Mouse (Mus musculus): ENCODE measurements at regions not wholly inside any gene's neighbourhood (a gene's known extent, or its start where the extent isn't known, plus 50 kb on each side); places are given as distances from the start of the nearest gene placed in this dataset.
A peak's percentile ranks its signal among the peaks of the same experiment; 100 is the strongest.

GRCm38 (mm10) chr15:36399355-36400012 lies 608.1 kb downstream of the Zfp706 start:
- no peaks in the 10 kb centered on the region for H3K9me3 ChIP-seq
- H3K27ac ChIP-seq: no peak overlapping the region
- ATAC-seq (replicated peaks): no peak
- WGBS: 50% methylated on average over 7 of the region's 7 CpGs
- H3K4me2 ChIP-seq: no peak overlapping the region
- no peaks in the 10 kb centered on the region for H3K27me3 ChIP-seq (replicated peaks)
- H3K4me3 ChIP-seq: no peak overlapping the region
- H3K9ac ChIP-seq: no peak overlapping the region; the same call in 1 of the 2 replicates
- peaks cover 14% of the 10 kb centered on the region for H3K4me1 ChIP-seq
- no peaks in the 10 kb centered on the region for H3K36me3 ChIP-seq (replicated peaks)

GRCm38 (mm10) chr15:36398099-36398982 lies 609.2 kb downstream of the Zfp706 start:
- Histone ChIP-seq H3K9ac (no peak overlapping the region), H3K4me1 (peaks cover 14% of the 10 kb centered on the region), H3K36me3 (replicated peaks) (no peaks in the 10 kb centered on the region), H3K27ac (peak overlapping the region; percentile 53; the same call in 1 of the 2 replicates), H3K9me3 (no peaks in the 10 kb centered on the region), H3K27me3 (replicated peaks) (no peaks in the 10 kb centered on the region), H3K4me3 (no peak overlapping the region), H3K4me2 (no peak overlapping the region)
- ATAC-seq (replicated peaks): peak; percentile 54
- WGBS: 60% methylated on average over 9 of the region's 9 CpGs

GRCm38 (mm10) chr15:36396791-36397190 lies 610.8 kb downstream of the Zfp706 start:
- no peak for ATAC-seq (replicated peaks)
- Histone ChIP-seq H3K36me3 (replicated peaks) (no peaks in the 10 kb centered on the region), H3K27me3 (replicated peaks) (no peaks in the 10 kb centered on the region), H3K9me3 (no peaks in the 10 kb centered on the region), H3K4me3 (no peak overlapping the region), H3K27ac (no peak overlapping the region), H3K4me2 (no peak overlapping the region), H3K9ac (no peak overlapping the region), H3K4me1 (peaks cover 14% of the 10 kb centered on the region)
- 93% methylated on average over 6 of the region's 6 CpGs for WGBS

DNA sequence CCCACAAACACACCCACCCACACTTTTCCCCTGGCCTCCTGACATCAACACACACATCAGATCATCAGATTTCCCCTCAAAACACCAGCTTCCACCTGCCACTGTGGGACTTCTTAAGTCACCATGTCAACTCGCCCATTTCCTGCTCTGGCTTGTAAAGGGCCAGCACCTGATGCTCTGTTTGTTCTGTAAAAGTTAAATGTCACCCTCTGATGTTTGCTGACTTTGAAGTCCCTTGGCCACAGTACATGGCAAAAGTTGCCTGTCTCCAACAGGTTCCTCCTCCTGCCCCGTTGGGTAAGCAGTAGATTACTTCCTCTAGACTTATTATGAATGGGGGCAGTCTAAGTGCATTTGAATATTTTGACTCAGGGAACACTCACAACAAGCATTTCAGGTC lies 611.3 kb downstream of the Zfp706 start:
- Histone ChIP-seq H3K4me3 (no peak overlapping the region), H3K9ac (no peak overlapping the region), H3K27ac (no peak overlapping the region), H3K4me2 (no peak overlapping the region), H3K9me3 (no peaks in the 10 kb centered on the region), H3K27me3 (replicated peaks) (no peaks in the 10 kb centered on the region), H3K4me1 (peaks cover 14% of the 10 kb centered on the region), H3K36me3 (replicated peaks) (no peaks in the 10 kb centered on the region)
- 81% methylated on average over 2 of the region's 2 CpGs for WGBS
- no peak for ATAC-seq (replicated peaks)

DNA sequence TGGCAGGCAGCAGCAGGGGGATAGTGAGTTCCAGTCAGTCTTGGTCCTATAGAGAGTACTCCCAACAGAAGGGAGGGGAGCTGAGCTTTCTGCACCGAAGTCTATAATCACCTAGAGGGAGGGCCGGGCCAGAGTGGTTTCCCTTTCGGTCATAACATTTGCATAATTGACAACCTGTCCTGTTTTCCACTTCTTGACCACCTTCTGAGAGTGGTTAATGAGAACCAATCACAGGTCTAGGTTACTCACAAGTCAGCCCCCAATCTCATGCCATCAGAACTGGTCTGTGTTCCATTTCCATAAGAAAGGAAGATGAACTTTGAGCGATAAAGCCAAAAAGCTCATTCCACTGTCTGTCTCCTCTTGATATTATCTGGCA lies 611.9 kb downstream of the Zfp706 start:
- no peak for ATAC-seq (replicated peaks)
- no peak overlapping the region for H3K9ac ChIP-seq
- no peaks in the 10 kb centered on the region for H3K27me3 ChIP-seq (replicated peaks)
- no peaks in the 10 kb centered on the region for H3K9me3 ChIP-seq
- 75% methylated on average over 4 of the region's 4 CpGs for WGBS
- H3K4me2 ChIP-seq: no peak overlapping the region
- peaks cover 14% of the 10 kb centered on the region for H3K4me1 ChIP-seq
- no peak overlapping the region for H3K4me3 ChIP-seq
- no peak overlapping the region for H3K27ac ChIP-seq
- H3K36me3 ChIP-seq (replicated peaks): no peaks in the 10 kb centered on the region

DNA sequence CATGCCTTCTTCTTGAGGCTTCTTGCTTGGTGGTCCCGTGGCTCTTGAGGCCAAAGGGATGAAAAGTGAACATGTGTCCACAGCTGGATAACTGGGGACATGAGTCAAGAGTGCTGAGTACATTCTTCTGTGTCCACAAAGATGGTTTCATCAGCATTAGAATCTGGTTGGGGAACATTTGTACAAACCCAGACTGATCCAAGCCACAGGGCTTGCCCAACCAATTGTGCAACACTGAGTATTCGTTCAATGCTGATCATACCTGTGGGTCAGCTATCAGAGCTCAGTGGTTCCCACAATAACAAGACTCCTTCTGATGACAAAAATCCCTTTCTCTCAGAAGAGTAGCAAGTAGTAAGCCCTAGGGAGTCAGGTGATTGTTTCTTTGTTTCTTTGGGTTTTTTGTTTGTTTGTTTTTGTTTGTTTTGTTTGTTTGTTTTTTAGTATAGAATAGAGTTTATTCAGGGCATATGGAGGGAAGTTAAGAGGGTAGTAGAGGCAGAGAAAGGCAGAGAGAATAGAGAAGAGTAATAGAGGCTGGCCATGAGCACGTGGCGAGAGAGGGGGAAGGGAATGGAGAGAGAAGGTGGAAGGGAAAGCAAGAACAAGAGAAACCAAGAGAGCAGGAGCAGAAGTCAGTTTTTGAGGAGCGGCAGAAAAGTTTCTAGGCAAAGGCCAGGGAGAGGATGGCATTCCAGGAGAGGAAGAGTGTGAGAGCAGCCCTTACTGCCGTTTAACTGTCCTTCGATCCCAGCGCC lies 612.5 kb downstream of the Zfp706 start:
- peaks cover 13% of the 10 kb centered on the region for H3K4me1 ChIP-seq
- H3K4me2 ChIP-seq: no peak overlapping the region
- no peak overlapping the region for H3K4me3 ChIP-seq
- H3K27ac ChIP-seq: no peak overlapping the region
- H3K9me3 ChIP-seq: no peaks in the 10 kb centered on the region
- H3K27me3 ChIP-seq (replicated peaks): no peaks in the 10 kb centered on the region
- ATAC-seq (replicated peaks): no peak
- 81% methylated on average over 8 of the region's 8 CpGs for WGBS
- H3K9ac ChIP-seq: no peak overlapping the region
- H3K36me3 ChIP-seq (replicated peaks): no peaks in the 10 kb centered on the region

- H3K36me3 ChIP-seq (replicated peaks): no peaks in the 10 kb centered on the region
- no peaks in the 10 kb centered on the region for H3K4me1 ChIP-seq
- H3K27ac ChIP-seq: no peak overlapping the region
- H3K9me3 ChIP-seq: no peaks in the 10 kb centered on the region
- no peaks in the 10 kb centered on the region for H3K27me3 ChIP-seq (replicated peaks)
- no peak overlapping the region for H3K9ac ChIP-seq
- H3K4me3 ChIP-seq: no peak overlapping the region
- 83% methylated on average over 4 of the region's 4 CpGs for WGBS
- no peak for ATAC-seq (replicated peaks)
- no peak overlapping the region for H3K4me2 ChIP-seq
Measured at GRCm38 (mm10) chr15:36389775-36390174, 617.8 kb downstream of the Zfp706 start.

- peak; percentile 65 for ATAC-seq (replicated peaks)
- Histone ChIP-seq H3K27me3 (replicated peaks) (no peaks in the 10 kb centered on the region; the same call in 1 of the 2 replicates), H3K27ac (no peak overlapping the region), H3K4me1 (peaks cover 7% of the 10 kb centered on the region), H3K4me3 (peak overlapping the region; percentile 20), H3K36me3 (replicated peaks) (no peaks in the 10 kb centered on the region), H3K4me2 (peak overlapping the region; percentile 39), H3K9me3 (no peaks in the 10 kb centered on the region), H3K9ac (peak overlapping the region; percentile 10; the same call in 1 of the 2 replicates)
- 5% methylated on average over 8 of the region's 8 CpGs for whole genome bisulfite sequencing
Measured at GRCm38 (mm10) chr15:36381228-36381671, 626.3 kb downstream of the Zfp706 start.

DNA sequence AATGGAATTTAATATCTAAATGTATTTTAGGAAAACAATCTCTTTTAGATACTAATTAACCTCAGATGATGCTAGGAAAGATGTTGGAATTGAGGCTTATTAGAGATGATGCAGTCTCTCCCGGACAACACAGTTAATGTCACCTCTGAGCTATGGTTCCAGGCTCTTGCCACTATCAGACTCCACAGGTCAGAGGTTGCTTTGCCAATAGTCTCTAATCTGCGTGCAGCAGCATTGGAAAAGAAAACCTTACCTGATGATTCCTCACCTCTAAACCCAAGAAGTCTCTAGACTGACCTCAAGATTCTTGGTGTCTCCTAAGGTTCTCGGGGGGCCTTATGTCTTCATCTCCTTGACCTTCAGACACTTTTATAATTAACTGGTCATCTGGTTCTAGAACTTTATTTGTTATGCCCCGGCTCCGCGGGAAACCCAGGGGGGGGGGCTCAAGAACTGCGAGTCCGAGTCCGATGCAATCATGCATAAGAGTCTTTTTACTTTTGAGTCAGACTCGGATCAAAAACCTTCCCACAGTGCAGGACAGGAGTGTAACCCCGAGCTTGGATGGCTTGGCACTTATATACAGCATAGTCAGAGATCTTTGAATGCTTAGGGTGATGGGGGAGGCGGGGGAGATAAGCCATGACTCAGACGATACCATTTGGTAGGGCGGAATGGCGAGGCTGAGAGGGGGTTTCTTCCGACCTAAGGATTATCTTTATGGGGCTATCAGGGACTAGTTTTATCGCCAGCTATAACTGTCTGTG lies 626.9 kb downstream of the Zfp706 start:
- 8% methylated on average over 17 of the region's 17 CpGs for WGBS
- H3K36me3 ChIP-seq (replicated peaks): no peaks in the 10 kb centered on the region
- ATAC-seq (replicated peaks): peak; percentile 50; the same call in 1 of the 2 replicates
- H3K4me3 ChIP-seq: peak overlapping the region; percentile 20
- H3K27me3 ChIP-seq (replicated peaks): no peaks in the 10 kb centered on the region; the same call in 1 of the 2 replicates
- H3K9ac ChIP-seq: peak overlapping the region; percentile 10; the same call in 1 of the 2 replicates
- no peaks in the 10 kb centered on the region for H3K9me3 ChIP-seq
- no peak overlapping the region for H3K27ac ChIP-seq
- peaks cover 7% of the 10 kb centered on the region for H3K4me1 ChIP-seq
- peak overlapping the region; percentile 39 for H3K4me2 ChIP-seq

DNA sequence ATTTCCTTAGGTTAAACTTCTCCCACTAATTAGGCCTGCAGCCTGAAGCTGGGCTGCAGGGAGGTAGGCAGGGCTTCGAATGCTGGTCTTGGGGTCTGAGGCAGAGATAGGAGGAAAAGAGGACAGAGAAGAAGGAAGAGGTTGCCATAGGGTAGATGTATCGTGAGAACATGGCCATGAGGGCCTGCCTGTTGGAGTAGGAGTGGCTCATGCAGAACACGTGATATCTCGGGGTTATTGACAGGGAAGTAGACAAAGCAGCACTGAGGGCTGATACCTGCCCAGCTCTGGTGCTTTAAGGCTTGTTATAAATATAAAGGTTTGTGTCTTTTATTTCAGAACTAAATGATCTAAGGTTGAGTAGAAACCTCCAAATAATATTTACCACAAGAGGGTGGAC lies 628.9 kb downstream of the Zfp706 start:
- Histone ChIP-seq H3K36me3 (replicated peaks) (no peaks in the 10 kb centered on the region), H3K27ac (no peak overlapping the region), H3K9ac (no peak overlapping the region), H3K9me3 (no peaks in the 10 kb centered on the region), H3K4me1 (peaks cover 25% of the 10 kb centered on the region), H3K4me3 (no peak overlapping the region), H3K27me3 (replicated peaks) (no peaks in the 10 kb centered on the region; the same call in 1 of the 2 replicates), H3K4me2 (no peak overlapping the region)
- 86% methylated on average over 4 of the region's 4 CpGs for WGBS
- ATAC-seq (replicated peaks): no peak

DNA sequence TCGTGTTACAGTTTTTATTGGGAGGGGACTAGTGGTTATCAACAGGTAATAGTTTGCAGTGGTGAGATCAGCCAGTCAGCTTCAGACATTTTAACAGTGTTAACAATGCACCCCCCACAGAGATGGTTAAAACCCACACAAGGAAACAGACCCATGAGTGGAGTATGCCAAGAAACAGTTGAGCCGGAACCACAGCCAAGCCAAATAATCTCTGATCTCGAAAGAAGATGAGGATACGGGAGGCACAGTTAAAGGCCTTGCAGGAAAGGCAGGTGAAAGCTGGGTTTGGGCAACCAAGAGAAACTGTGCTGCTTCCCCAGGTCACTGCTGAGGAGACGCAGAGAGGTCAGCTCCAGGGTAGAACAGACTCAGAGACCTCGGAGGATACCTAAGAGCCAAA lies 631.0 kb downstream of the Zfp706 start:
- WGBS: 70% methylated on average over 6 of the region's 6 CpGs
- no peak overlapping the region for H3K9ac ChIP-seq
- H3K4me3 ChIP-seq: no peak overlapping the region
- no peaks in the 10 kb centered on the region for H3K9me3 ChIP-seq
- no peaks in the 10 kb centered on the region for H3K36me3 ChIP-seq (replicated peaks)
- peaks cover 25% of the 10 kb centered on the region for H3K4me1 ChIP-seq
- H3K4me2 ChIP-seq: no peak overlapping the region
- H3K27ac ChIP-seq: no peak overlapping the region
- ATAC-seq (replicated peaks): no peak
- H3K27me3 ChIP-seq (replicated peaks): no peaks in the 10 kb centered on the region
